Mouse (Mus musculus) testis, postnatal 14 days (tissue): ENCODE data around the gene Epn2.
A peak's percentile ranks its signal among the peaks of the same experiment; 100 is the strongest.

Source experiments
- DNase-seq: peaks from one replicate; pipeline ENCODE4 v3.0.0; 2021; ENCODE audit warnings: low spot score

Gene Epn2

DNA sequence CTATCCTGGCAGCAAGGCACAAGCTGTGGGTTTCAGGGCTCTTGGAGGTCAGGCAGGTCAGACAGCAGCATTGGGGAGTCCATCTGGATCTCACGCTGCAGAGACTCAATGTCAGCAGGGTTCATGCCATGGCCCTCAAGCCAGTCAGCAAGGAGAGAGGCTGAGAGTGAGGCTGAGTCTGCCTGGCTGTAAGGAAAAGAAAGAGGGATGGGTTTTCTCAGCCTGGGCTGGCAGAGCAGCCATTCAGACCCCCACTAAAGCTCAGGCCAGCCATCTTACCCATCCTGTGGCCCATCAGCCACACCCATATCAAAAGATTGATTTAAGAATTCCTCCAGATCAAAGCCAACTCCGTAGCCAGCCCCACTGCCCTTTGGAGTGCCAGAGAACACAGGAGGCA lies 90.4 kb downstream of the Epn2 start:
- no peak for DNase-seq

DNA sequence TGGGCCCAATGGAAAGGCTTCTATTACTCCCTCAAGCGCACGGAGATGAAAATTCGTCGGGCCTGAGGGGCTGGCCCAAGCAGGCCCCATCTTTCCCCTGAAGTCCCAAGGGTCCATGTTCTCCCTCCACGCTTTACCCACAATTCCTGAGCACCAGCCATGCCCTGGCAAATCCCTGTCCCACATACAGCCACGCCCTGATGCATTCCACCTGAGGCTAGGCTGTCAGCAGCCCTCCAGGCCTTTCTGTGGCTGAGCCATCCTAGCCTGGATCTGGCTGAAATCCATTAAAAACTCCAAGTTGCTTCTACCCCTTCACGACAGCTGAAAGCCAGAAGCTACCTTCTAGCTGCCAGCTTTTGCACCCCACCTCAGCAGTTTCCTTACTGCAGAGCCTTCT lies 91.6 kb downstream of the Epn2 start:
- DNase-seq: no peak

DNA sequence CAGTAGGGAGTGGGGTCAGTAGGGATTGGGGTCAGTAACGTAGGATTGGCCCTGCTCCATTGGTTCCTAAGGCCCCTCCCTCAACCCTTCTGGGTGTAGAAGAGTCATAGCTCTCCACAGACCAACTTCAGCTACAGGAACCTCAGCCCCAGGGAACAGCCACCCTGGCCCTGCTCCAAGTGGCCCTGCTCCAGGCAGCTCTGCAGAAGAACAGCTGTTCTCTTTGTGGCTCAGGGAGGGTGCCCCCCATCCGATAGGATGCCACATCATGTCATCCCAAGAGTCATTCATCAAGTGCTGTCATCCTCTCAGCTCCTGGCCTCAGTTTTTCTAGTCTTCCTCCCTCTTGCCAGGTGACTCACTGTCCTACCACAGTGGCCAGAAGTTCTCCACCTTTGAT lies 92.1 kb downstream of the Epn2 start:
- DNase-seq: no peak

DNA sequence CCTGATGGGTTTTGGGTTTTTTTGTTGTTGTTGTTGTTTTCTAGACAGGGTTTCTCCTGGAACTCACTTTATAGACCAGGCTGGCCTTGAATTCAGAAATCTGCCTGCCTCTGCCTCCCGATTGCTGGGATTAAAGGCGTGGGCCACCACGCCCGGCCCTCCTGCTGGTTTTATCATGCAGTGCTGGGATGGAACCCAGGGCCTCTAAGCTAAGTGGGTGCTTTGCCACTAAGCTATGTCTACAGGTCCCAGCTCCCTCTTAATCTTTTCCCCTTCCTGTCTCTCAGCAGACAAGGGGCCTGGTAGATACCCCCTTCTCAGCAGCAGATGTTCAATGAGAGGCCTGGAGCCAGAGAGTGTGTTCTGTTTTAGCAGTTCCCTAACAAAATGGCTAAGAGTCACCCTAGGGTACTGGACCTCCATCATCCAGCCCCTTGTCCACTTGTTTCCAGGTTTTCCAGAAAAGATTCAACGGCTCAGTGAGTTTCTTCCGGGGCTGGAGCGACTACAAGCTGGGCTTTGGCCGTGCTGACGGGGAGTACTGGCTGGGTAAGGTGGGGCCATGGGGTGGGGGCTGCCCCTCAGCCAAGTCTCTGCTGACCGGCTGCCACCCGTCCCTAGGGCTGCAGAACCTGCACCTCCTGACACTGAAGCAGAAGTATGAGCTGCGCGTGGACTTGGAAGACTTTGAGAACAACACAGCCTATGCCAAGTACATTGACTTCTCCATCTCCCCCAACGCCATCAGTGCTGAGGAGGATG lies 92.8 kb downstream of the Epn2 start:
- no peak for DNase-seq

DNA sequence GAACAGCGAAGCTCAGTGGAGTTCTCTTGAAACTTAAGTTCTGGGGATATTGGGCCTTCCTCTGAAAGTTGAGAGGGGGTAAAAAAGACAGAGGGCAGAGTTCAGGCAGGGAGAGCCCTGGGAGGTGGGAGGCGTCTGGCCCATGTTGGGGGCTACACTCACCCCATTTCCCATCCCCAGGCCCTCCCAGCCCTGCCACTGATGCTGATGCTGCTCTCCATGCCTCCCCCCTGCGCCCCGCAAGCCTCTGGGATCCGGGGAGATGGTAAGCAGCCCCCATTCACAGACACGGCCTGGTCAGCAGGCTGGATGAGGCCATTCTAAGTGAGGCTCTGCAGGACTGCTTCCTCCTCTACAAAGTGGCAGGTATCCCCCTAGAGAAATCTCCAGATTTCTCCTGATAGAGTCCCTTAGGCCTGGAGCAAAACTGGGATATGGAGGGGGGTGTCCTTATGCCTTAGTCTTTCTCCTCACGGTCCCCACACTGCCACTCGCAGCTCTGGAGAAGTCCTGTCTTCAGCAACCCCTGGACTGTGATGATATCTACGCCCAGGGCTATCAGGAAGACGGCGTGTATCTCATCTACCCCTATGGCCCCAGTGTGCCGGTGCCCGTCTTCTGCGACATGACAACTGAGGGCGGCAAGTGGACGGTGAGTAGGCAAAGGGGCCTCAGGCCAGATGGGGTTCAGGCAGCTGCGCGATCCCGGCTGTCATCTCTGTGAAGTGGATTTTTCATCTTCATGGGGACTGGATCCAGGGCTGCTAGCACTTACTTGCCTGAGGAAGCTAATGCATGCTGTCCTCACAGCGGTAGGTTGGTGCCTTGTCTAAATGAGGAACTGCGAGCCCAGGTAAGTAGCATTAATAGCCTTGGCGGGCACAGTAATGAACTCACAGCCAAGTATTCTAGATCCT lies 93.7 kb downstream of the Epn2 start:
- DNase-seq: no peak

DNA sequence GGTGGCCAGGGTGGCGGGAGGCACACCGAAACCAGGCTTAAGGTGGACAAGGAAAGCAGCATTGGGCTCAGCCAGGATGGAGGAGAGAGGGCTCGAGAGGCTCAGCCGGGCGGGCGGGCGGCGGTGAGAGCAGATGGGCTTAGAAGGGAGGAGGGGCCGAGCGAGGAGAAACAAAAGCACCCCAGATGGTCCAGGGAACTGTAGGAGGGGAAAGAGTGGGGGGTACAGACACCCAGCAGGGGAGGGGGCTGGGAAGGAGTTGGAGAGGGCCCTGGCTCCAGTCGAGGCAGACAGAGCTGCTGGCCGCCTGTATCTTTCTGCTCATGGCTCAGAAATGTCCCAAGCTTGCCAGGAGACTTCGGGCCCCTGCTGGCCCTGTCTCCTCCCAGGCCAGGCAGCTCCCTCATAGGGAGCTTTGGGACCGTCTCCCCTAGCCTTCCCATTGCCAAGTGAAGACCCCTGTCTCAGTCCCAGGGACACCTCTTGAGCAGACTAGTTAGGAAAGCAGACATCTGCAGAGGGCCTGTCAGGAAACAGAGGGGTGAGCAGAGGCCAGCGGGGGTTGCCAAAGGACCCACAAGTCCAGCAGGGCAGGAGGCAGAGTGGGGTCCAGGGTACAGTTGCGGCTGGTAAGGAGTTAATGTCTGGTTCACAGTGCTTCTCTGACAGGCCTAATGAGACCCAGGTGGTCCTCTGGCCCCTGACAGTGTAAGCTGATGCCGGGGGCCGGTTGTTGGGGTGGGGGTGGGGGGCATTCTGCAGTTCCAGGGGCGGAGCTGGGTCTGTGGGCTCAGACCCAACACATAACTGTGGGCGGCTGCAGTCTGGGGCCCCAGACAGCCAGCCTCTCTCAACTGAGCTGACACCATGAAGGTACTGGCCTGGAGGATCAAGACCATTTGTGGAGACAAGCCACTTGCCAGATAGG lies 94.6 kb downstream of the Epn2 start, which contains the start of gene Mfap4:
TSS of gene Mfap4 (plus strand) at position 819 of the 928 bp plus-strand sequence.
- peak; percentile 48 for DNase-seq

DNA sequence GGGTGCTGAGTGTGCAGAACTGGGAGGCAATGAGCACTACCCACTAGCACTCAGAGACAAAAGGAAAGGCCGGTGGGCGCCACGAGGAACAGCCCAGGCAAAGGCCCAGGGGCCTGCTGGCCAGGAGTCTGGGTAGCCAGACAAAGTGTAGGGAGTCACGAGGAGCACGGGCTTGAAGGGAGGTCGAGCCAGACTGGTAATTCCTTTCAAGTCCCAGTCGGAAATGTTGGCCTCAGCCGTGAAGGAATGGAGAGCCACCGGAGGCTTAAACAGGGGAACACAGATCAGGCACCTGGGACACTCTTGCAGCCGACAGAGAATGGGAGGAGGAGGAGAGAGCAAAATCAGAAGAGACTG lies 95.3 kb downstream of the Epn2 start:
- DNase-seq: no peak

DNA sequence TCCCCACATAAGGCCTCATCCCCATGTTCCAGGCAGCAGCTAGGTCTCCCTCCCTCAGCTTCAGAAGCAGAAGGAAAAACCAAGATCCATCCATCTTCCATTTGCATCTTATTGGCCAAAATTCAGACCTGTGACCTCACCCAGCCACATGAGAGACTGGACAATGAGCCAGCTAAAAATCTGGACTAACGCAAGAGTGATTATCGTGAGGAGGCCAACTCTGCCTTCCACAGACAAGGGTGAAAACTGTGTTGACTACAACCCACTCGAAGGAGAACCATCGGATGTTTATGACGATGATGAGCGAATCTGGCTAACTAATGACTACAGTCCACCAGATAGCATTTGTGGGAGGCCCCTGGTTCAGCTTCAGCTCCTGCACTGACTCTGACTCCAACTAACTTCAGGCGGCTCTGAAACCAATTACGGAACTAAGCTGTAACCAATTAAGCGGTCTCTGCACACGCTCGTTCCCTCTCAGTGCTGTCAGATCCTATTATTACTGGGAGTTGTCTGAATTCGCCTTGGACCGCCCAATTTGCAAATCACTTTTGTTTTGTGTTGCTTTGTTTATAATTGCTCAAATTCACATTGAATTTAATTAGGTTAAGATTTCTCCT lies 96.2 kb downstream of the Epn2 start:
- DNase-seq: no peak

DNA sequence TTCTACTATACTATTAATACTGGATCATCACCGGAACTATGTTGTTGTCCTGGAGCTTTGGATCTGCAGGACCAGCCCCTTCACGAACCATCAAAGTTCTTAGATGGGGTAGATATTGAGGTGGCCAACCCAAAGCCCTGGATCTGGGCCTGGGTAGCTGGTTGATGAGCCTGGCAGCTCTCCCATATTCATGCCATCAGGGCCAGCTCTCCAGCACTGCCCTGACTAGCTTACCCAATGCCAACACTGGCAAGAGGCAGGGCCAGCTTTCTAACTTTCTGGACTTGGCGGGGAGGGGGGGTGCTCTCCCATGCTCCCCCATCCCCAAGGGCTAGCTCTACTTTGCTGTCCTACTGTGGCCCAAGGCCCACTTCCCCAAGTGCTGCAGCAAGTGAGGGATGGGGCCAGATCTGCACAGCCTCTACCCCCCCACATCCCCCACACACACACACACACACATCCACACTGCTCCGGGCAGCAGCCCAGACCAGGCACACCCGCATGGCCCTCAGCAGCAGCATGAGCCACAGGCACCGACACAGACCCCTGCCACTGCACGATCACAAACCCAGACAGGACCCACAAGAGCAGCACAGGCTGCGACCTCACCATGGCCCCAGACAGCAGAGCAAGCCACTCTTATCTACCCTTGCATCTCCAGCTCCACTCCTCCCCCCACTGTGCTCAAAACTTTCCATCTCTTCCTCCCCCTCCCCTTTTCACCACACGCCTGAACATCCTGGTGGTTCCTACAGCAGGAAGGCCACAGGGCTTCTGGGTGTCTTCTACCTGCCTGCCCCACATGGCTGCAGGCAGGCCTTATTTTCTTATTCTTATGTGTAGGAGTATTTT lies 98.0 kb downstream of the Epn2 start:
- no peak for DNase-seq

DNA sequence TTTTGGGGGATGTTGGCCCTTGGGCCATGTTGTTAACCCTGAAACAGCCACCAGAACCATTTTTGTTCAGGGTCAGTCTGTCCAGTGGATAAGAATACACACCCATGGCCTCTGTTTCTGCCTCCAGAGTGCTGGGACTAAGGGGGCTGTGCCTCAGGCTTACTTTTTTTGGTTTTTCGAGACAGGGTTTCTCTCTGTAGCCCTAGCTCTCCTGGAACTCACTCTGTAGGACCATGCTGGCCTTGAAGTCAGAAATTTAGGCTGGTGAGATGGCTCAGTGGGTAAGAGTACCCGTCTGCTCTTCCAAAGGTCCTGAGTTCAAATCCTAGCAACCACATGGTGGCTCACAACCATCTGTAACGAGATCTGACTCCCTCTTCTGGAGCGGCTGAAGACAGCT lies 100.7 kb downstream of the Epn2 start:
- no peak for DNase-seq

DNA sequence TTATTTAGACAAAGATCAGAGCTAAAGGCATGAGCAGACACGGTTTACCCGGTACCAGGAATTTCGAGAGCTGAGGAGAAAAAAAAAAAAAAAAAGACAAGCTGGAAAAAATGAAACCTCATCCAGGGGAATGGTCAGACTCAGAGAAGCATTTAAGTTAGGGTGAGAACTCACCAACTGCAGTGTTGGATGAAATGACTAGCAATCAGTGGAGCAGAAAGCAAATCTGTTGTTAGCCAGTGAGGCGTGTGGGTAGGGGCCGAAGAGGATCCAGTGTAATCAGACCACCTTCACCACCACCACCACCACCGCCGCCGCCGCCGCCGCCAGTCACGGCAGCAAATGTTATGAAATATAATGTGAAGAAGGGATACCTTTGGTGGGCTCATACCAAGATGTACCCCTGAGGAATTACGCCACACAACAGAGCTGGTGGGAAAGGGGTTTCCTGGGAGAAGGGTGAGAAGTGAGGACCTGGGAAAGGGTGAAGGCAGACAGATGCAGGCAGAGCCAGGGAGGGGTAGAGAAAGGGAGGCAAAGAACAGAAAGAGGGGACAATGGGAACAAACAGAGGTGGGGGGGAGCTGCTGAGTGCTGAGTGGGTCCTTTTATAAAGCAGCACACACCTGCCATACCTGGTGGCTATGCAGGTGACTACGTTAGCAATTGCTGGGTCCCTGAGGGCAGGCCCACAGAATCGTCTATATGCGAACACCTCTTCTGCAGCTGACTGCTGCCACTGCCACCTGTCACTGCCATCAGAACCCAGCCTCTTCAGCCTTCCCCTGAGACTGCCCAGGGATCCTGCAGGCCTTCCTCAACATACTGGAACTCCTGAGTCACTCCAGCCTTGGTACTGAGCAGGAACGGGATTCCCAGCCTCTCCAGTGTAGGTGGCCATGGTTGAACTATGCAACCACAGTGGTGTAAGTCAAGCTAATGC lies 101.7 kb downstream of the Epn2 start:
- DNase-seq: no peak

DNA sequence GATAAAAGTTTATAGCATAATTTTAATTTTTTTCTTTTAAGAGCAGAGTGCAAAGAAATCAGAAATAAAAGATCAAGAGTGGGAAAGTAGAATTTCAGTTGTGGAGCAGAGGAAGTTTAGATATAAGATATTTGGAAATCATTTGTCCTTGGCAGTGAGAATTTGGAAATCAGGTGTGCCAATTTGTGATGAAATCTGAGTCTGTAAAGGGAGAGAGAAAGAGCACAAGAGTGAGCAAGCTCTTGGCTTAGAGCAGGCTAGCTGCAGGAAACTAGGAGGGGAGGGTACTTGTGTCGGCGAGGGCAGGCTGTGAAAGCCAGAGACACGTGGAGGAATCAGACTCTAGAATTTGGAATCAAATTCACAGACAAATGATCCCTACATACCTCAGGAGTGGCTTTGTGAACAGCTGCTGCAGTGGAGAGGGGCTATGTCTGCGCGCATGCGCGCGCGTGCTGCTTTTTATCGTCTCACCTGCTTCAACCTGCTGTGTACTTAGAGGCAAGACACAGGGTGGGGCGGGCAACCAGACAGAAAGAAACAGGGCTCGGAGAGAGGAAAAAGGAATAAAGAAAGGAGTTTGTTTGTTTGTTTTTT lies 102.6 kb downstream of the Epn2 start:
- no peak for DNase-seq

DNA sequence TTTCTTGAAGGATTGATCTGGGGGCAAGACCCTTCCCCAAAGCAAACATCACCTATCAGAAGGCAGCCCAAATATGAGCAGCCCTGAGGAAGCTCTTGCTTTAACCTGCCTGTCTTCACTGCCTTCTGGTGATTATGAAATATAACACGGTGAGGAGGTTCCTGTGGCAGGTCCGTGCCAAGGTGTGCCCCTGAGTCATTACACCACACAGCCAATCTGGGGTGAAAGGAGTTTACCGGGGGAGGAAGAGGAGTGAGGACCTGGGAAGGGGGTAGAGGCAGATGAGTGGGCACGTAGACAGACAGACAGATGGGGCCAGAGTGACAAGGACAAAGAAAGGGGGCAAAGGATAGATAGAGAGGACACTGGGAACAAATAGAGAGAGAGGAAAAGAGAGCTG lies 105.9 kb downstream of the Epn2 start:
- DNase-seq: no peak

DNA sequence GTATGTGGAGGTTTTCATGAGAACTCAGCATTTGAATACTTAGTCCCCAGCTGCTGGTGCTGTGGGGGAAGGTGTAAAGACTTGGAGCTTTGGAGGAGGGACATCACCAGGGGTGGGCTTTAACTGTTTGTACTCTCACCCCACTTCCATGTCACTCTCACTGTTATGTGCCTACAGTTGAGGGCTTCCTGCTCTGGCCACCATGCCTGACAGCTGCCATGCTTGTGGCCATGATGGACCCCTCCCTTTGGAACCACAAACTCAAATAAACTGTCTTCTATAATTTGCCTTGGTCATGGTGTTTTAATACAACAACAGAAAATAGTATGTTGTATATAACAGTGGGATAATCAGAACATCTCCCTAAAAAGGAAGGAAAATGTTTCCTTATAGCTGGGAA lies 108.6 kb downstream of the Epn2 start:
- no peak for DNase-seq

DNA sequence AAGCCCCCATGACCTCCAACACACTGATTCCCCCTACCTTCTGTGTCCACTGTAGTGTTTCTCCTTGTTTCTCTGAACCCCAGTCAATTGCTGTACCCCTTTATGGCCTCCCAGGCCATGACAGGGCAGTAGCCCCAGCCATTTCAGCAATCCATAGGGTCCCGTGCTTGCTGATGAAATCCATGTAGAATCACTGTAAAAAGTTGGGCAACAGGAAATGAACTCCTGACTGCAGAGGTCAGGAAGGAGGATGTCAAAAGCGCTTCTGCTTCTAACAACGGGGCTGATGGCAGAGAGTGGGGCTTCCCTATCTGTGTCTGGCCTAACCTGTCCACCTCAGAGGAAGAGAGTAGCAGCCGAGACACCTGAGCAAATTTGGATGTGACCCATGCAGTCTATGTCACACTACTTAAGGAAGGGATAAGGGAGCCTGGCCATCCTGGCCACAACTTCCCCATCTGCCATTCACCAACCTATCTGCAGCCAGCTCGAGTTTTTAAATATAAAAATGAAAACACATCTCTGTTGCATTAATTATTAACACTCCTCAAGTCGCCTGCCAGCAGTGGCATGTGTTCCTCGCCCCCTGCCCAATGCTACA lies 110.1 kb downstream of the Epn2 start:
- no peak for DNase-seq

DNA sequence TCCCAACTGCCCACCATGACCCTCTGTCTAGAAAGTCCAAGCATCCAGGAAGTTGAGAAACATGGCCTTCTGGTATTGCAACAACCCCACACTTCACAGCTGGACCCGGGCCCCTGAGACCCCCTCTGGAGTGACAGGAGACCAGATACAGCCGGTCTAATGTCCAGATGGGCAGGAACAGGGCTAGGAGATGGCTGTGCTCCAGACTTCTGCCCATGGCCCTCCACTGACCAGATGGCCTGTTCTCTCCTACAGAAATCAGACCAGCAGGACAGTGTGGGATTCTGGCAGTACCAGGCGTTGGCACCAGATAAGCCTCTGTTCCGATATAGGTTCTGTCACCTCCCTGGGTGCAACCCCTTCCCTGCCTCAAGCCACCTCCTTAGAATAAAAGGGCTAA lies 111.0 kb downstream of the Epn2 start:
- DNase-seq: no peak
